Comparison of ENCODE assay signal across 7 mouse cellular contexts in the genomic region with DNA sequence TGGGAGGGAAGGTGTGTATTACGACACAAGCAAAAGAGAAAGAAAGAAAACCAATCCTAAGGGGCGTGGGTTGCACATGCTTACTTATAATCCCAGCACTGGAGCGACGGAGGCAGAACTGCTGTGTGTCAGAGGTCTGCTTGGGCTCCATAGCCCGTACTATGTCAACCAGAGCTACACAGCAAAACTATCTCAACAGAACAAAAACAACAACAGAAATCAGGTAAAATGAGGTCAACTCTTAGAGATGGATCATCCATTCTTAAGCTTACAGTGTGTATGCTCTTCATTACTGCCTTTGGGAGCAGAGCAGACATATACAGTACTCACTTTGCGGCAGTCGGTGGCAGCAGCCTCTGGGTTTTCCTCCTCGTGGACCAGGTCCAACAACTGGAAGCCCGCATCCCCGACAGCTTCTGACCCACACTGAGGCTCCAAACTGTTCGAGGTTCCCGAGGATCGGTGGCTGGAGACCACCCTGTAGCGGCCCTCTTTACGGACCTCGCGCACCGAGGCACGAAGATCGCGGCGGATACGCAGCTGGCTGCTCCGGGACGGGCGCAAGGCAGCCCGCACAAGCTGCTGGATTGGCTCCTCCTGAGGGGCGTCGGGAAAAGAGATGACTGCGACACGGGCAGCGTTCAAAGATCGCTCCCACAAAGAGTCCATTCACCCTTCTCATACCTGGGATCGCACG. TPM values are rescaled to one million over a fixed set of nuclear protein-coding genes. Genes with fewer than 3 reads are reported as not detected.
DNase-seq lines count a peak whose midpoint lies in the region; ATAC-seq and TF ChIP-seq lines count a peak whose summit lies in the region.

No protein-coding gene starts in this region.

- peak overlapping the region; percentile 65 for H3K4me2 ChIP-seq in neural tube, embryonic 11.5 days (ENCODE audit: low read depth)
- peak overlapping the region; percentile 76 for H3K4me2 ChIP-seq in embryonic facial prominence, embryonic 12.5 days (replicated peaks)
- peak overlapping the region; percentile 51 for H3K4me2 ChIP-seq in hindbrain, embryonic 14.5 days (replicated peaks)
- H3K4me2 ChIP-seq in lung, postnatal 0 days (replicated peaks; ENCODE audit: low read depth, low read length) = peak overlapping the region; percentile 81
- H3K4me2 ChIP-seq in stomach, embryonic 15.5 days = peak overlapping the region; percentile 78

- peak overlapping the region; percentile 77 for H3K4me3 ChIP-seq in neural tube, embryonic 11.5 days (ENCODE audit: low read depth, low read length)
- H3K4me3 ChIP-seq in embryonic facial prominence, embryonic 12.5 days = peak overlapping the region; percentile 81
- peak overlapping the region; percentile 72 for H3K4me3 ChIP-seq in hindbrain, embryonic 14.5 days (replicated peaks; ENCODE audit: low read length)
- H3K4me3 ChIP-seq in lung, postnatal 0 days (ENCODE audit: low read depth, low read length) = peak overlapping the region; percentile 88
- H3K4me3 ChIP-seq in stomach, embryonic 15.5 days (replicated peaks) = peak overlapping the region; percentile 95

- H3K4me1 ChIP-seq in neural tube, embryonic 11.5 days (ENCODE audit: control insufficient read depth, insufficient read depth, low read length) = no peaks in the 10 kb centered on the region
- peaks cover 11% of the 10 kb centered on the region; the same call in 1 of the 2 replicates for H3K4me1 ChIP-seq in embryonic facial prominence, embryonic 12.5 days
- peaks cover 14% of the 10 kb centered on the region for H3K4me1 ChIP-seq in hindbrain, embryonic 14.5 days (replicated peaks; ENCODE audit: control insufficient read depth, insufficient read depth, low read length)
- H3K4me1 ChIP-seq in lung, postnatal 0 days (ENCODE audit: insufficient read depth, low read depth, low read length) = peaks cover 3% of the 10 kb centered on the region; the same call in 1 of the 2 replicates
- H3K4me1 ChIP-seq in stomach, embryonic 15.5 days = peaks cover 12% of the 10 kb centered on the region; the same call in 1 of the 2 replicates

- 1% methylated on average over 35 of the region's 35 CpGs for WGBS in neural tube, embryonic 11.5 days
- 1% methylated on average over 35 of the region's 35 CpGs for WGBS in embryonic facial prominence, embryonic 12.5 days
- WGBS in hindbrain, embryonic 14.5 days = 1% methylated on average over 35 of the region's 35 CpGs
- under 1% methylated on average over 33 of the region's 35 CpGs for WGBS in lung, postnatal 0 days
- WGBS in stomach, embryonic 15.5 days = under 1% methylated on average over 35 of the region's 35 CpGs

- H3K9ac ChIP-seq in neural tube, embryonic 11.5 days (ENCODE audit: low read length) = peak overlapping the region; percentile 92
- peak overlapping the region; percentile 79 for H3K9ac ChIP-seq in embryonic facial prominence, embryonic 12.5 days
- H3K9ac ChIP-seq in hindbrain, embryonic 14.5 days = peak overlapping the region; percentile 85
- H3K9ac ChIP-seq in lung, postnatal 0 days (replicated peaks; ENCODE audit: low read depth) = peak overlapping the region; percentile 93
- H3K9ac ChIP-seq in stomach, embryonic 15.5 days = peak overlapping the region; percentile 93

- DNase-seq in neural tube, embryonic 11.5 days (ENCODE audit: low spot score) = no peak
- DNase-seq in neural tube, embryonic 10.5 days (ENCODE audit: extremely low spot score, low spot score) = no peak
- peak; percentile 73 for DNase-seq in R1 (ENCODE audit: low read depth, low spot score)
- no peak for DNase-seq in hindbrain, embryonic 14.5 days (ENCODE audit: low spot score)
- DNase-seq in lung, postnatal 0 days (ENCODE audit: low spot score) = peak; percentile 57

- TF ChIP-seq CTCF in lung, postnatal 0 days (IDR thresholded peaks at IDR 0.05) = peak; percentile 20

- no peak for TF ChIP-seq EP300 in lung, postnatal 0 days (IDR thresholded peaks at IDR 0.05)

- H3K27me3 ChIP-seq in neural tube, embryonic 11.5 days (ENCODE audit: control insufficient read depth, insufficient read depth, low read length) = no peaks in the 10 kb centered on the region
- H3K27me3 ChIP-seq in embryonic facial prominence, embryonic 12.5 days = no peaks in the 10 kb centered on the region
- no peaks in the 10 kb centered on the region for H3K27me3 ChIP-seq in hindbrain, embryonic 14.5 days (ENCODE audit: control insufficient read depth, insufficient read depth, low read length)
- H3K27me3 ChIP-seq in lung, postnatal 0 days (replicated peaks; ENCODE audit: insufficient read depth, low read length) = no peaks in the 10 kb centered on the region
- no peaks in the 10 kb centered on the region for H3K27me3 ChIP-seq in stomach, embryonic 15.5 days (replicated peaks)

- H3K9me3 ChIP-seq in neural tube, embryonic 11.5 days (ENCODE audit: control insufficient read depth, low read length) = no peaks in the 10 kb centered on the region
- no peaks in the 10 kb centered on the region for H3K9me3 ChIP-seq in embryonic facial prominence, embryonic 12.5 days
- H3K9me3 ChIP-seq in hindbrain, embryonic 14.5 days (ENCODE audit: control insufficient read depth, low read length) = no peaks in the 10 kb centered on the region
- H3K9me3 ChIP-seq in lung, postnatal 0 days (ENCODE audit: low read length) = no peaks in the 10 kb centered on the region
- no peaks in the 10 kb centered on the region for H3K9me3 ChIP-seq in stomach, embryonic 15.5 days

- ATAC-seq in neural tube, embryonic 11.5 days (ENCODE audit: insufficient read depth, low FRiP score, low TSS enrichment) = peak; percentile 67
- peak; percentile 74; the same call in 1 of the 2 replicates for ATAC-seq in embryonic facial prominence, embryonic 12.5 days (ENCODE audit: insufficient number of reproducible peaks, insufficient read depth, low FRiP score, low TSS enrichment)
- peak; percentile 72 for ATAC-seq in hindbrain, embryonic 14.5 days (ENCODE audit: low FRiP score)
- peak; percentile 45 for ATAC-seq in lung, postnatal 0 days
- peak; percentile 65 for ATAC-seq in stomach, embryonic 15.5 days (ENCODE audit: insufficient read depth, low FRiP score, low read depth)

- H3K36me3 ChIP-seq in neural tube, embryonic 11.5 days (ENCODE audit: control insufficient read depth, insufficient read depth, low read length) = peaks cover 3% of the 10 kb centered on the region; the same call in 1 of the 2 replicates
- peaks cover 41% of the 10 kb centered on the region for H3K36me3 ChIP-seq in embryonic facial prominence, embryonic 12.5 days
- H3K36me3 ChIP-seq in hindbrain, embryonic 14.5 days (replicated peaks; ENCODE audit: control insufficient read depth, insufficient read depth) = peaks cover 59% of the 10 kb centered on the region
- 0 out of 2 replicates have a peak, but pooled peaks cover 3% of the 10 kb centered on the region for H3K36me3 ChIP-seq in lung, postnatal 0 days (ENCODE audit: insufficient read depth, low read length)
- peaks cover 14% of the 10 kb centered on the region; the same call in 1 of the 2 replicates for H3K36me3 ChIP-seq in stomach, embryonic 15.5 days

- H3K27ac ChIP-seq in neural tube, embryonic 11.5 days (ENCODE audit: low read depth, low read length) = peak overlapping the region; percentile 89
- H3K27ac ChIP-seq in embryonic facial prominence, embryonic 12.5 days = peak overlapping the region; percentile 91
- H3K27ac ChIP-seq in hindbrain, embryonic 14.5 days = peak overlapping the region; percentile 91
- peak overlapping the region; percentile 94 for H3K27ac ChIP-seq in lung, postnatal 0 days (ENCODE audit: low read length)
- H3K27ac ChIP-seq in stomach, embryonic 15.5 days = peak overlapping the region; percentile 96

RNA-seq across cellular contexts. Expression of a gene that starts 0.6 kb away (rescaled TPM):
- 39.7 and 45.6 TPM in 2 replicates for polyA plus RNA-seq in neural tube, embryonic 11.5 days (2014; fragmentation: Nextera tagmentation; extraction: Ambion mirVana)
- polyA plus RNA-seq in embryonic facial prominence, embryonic 12.5 days (2016; fragmentation: Nextera tagmentation; extraction: Ambion mirVana) = 41.7 and 43.4 TPM in 2 replicates
- 29.2 and 30.2 TPM in 2 replicates for polyA plus RNA-seq in hindbrain, embryonic 14.5 days (2014; fragmentation: Nextera tagmentation; extraction: Ambion mirVana)
- polyA plus RNA-seq in lung, postnatal 0 days (2015; fragmentation: Nextera tagmentation; extraction: Ambion mirVana) = 19.0 and 22.6 TPM in 2 replicates
- polyA plus RNA-seq in stomach, embryonic 15.5 days (2015; fragmentation: Nextera tagmentation; extraction: Ambion mirVana) = 32.0 and 35.4 TPM in 2 replicates

RNA-seq across cellular contexts. Expression of a gene that starts 0.6 kb away (rescaled TPM):
- polyA plus RNA-seq in neural tube, embryonic 11.5 days (2014; fragmentation: Nextera tagmentation; extraction: Ambion mirVana) = 70.2 and 71.1 TPM in 2 replicates
- polyA plus RNA-seq in embryonic facial prominence, embryonic 12.5 days (2016; fragmentation: Nextera tagmentation; extraction: Ambion mirVana) = 56.9 and 57.3 TPM in 2 replicates
- polyA plus RNA-seq in hindbrain, embryonic 14.5 days (2014; fragmentation: Nextera tagmentation; extraction: Ambion mirVana) = 57.4 and 61.9 TPM in 2 replicates
- 19.4 and 19.5 TPM in 2 replicates for polyA plus RNA-seq in lung, postnatal 0 days (2015; fragmentation: Nextera tagmentation; extraction: Ambion mirVana)
- 42.2 and 46.3 TPM in 2 replicates for polyA plus RNA-seq in stomach, embryonic 15.5 days (2015; fragmentation: Nextera tagmentation; extraction: Ambion mirVana)

RNA-seq across cellular contexts. Expression of a gene that starts 41.5 kb away (rescaled TPM):
- 106 and 121 TPM in 2 replicates for polyA plus RNA-seq in neural tube, embryonic 11.5 days (2014; fragmentation: Nextera tagmentation; extraction: Ambion mirVana)
- 52.8 and 66.5 TPM in 2 replicates for polyA plus RNA-seq in embryonic facial prominence, embryonic 12.5 days (2016; fragmentation: Nextera tagmentation; extraction: Ambion mirVana)
- 65.8 and 67.3 TPM in 2 replicates for polyA plus RNA-seq in hindbrain, embryonic 14.5 days (2014; fragmentation: Nextera tagmentation; extraction: Ambion mirVana)
- 38.9 and 39.7 TPM in 2 replicates for polyA plus RNA-seq in lung, postnatal 0 days (2015; fragmentation: Nextera tagmentation; extraction: Ambion mirVana)
- 39.8 and 47.3 TPM in 2 replicates for polyA plus RNA-seq in stomach, embryonic 15.5 days (2015; fragmentation: Nextera tagmentation; extraction: Ambion mirVana)

RNA-seq across cellular contexts. Expression of a gene that starts 60.0 kb away (rescaled TPM):
- polyA plus RNA-seq in neural tube, embryonic 11.5 days (2014; fragmentation: Nextera tagmentation; extraction: Ambion mirVana) = 8.0 and 8.9 TPM in 2 replicates
- 18.2 and 18.4 TPM in 2 replicates for polyA plus RNA-seq in embryonic facial prominence, embryonic 12.5 days (2016; fragmentation: Nextera tagmentation; extraction: Ambion mirVana)
- polyA plus RNA-seq in hindbrain, embryonic 14.5 days (2014; fragmentation: Nextera tagmentation; extraction: Ambion mirVana) = 7.9 and 9.1 TPM in 2 replicates
- polyA plus RNA-seq in lung, postnatal 0 days (2015; fragmentation: Nextera tagmentation; extraction: Ambion mirVana) = 10.6 and 10.8 TPM in 2 replicates
- polyA plus RNA-seq in stomach, embryonic 15.5 days (2015; fragmentation: Nextera tagmentation; extraction: Ambion mirVana) = 11.9 and 12.3 TPM in 2 replicates

Comparison
In these comparisons a context has a peak if more than half of its experiments do, and no peak if none do; other contexts are left out.
1. DNase-seq: peak in R1 (single experiment) and lung, postnatal 0 days (single experiment); none in neural tube, embryonic 11.5 days (single experiment), neural tube, embryonic 10.5 days (single experiment) and hindbrain, embryonic 14.5 days (single experiment).
2. Peak in every context shown above with its lines, with median percentiles within 50 percentile points of each other: ATAC-seq, H3K27ac ChIP-seq, H3K4me2 ChIP-seq, H3K4me3 ChIP-seq and H3K9ac ChIP-seq.